Mouse (Mus musculus): ENCODE results near the gene Patl1. TPM values are rescaled to one million over a fixed set of nuclear protein-coding genes. Genes with fewer than 3 reads are reported as not detected.
"Not testable (repeated sequence)": the region's sequence is repeated elsewhere in the genome, so short reads cannot be mapped to it uniquely, and the experiment has no call there.

Gene Patl1
- polyA plus RNA-seq, 1 experiment from 2014 or later = 15.8 TPM

GRCm38 (mm10) chr19:11928025-11928748 is 16.0 kb downstream of the Patl1 start:
- Histone ChIP-seq H3K4me3 (no peak overlapping the region), H3K9ac (no peak overlapping the region), H3K4me1 (replicated peaks) (no peaks in the 10 kb centered on the region), H3K9me3 (no peaks in the 10 kb centered on the region), H3K27me3 (no peaks in the 10 kb centered on the region), H3K27ac (replicated peaks) (no peak overlapping the region), H3K4me2 (no peak overlapping the region), H3K36me3 (peaks cover 88% of the 10 kb centered on the region)
- no peak for ATAC-seq (ENCODE audit: low read depth)
- WGBS = 94% methylated on average over 4 of the region's 4 CpGs

GRCm38 (mm10) chr19:11946460-11946859 is 34.3 kb downstream of the Patl1 start:
- H3K36me3 ChIP-seq = peaks cover 39% of the 10 kb centered on the region
- WGBS = 93% methylated on average over 9 of the region's 9 CpGs
- not testable (repeated sequence) for H3K9me3 ChIP-seq; H3K4me3 ChIP-seq; H3K4me1 ChIP-seq (replicated peaks); H3K27me3 ChIP-seq; H3K9ac ChIP-seq; H3K27ac ChIP-seq (replicated peaks); ATAC-seq (ENCODE audit: low read depth); H3K4me2 ChIP-seq

- H3K4me1 ChIP-seq (replicated peaks) = no peaks in the 10 kb centered on the region
- no peak for ATAC-seq (ENCODE audit: low read depth)
- WGBS = 80% methylated on average over 1 of the region's 1 CpGs
Measured at GRCm38 (mm10) chr19:11949878-11950277, 37.7 kb downstream of the Patl1 start.

GRCm38 (mm10) chr19:11950747-11951146 is 38.5 kb downstream of the Patl1 start:
- Histone ChIP-seq H3K9ac (no peak overlapping the region), H3K4me2 (no peak overlapping the region), H3K27me3 (no peaks in the 10 kb centered on the region), H3K4me1 (replicated peaks) (no peaks in the 10 kb centered on the region), H3K9me3 (no peaks in the 10 kb centered on the region), H3K36me3 (peaks cover 3% of the 10 kb centered on the region), H3K4me3 (no peak overlapping the region), H3K27ac (replicated peaks) (no peak overlapping the region)
- ATAC-seq (ENCODE audit: low read depth) = no peak
- WGBS = 80% methylated on average over 7 of the region's 7 CpGs

More at GRCm38 (mm10) chr19:11949878-11950277, 37.7 kb downstream of the Patl1 start:
- H3K36me3 ChIP-seq = peaks cover 11% of the 10 kb centered on the region
- H3K27me3 ChIP-seq = no peaks in the 10 kb centered on the region
- no peak overlapping the region for H3K27ac ChIP-seq (replicated peaks)
- H3K9ac ChIP-seq = no peak overlapping the region
- H3K4me2 ChIP-seq = no peak overlapping the region
- no peak overlapping the region for H3K4me3 ChIP-seq
- no peaks in the 10 kb centered on the region for H3K9me3 ChIP-seq

- no peaks in the 10 kb centered on the region for H3K9me3 ChIP-seq
- H3K9ac ChIP-seq = no peak overlapping the region
- H3K4me2 ChIP-seq = no peak overlapping the region
- H3K4me1 ChIP-seq (replicated peaks) = no peaks in the 10 kb centered on the region
- no peaks in the 10 kb centered on the region for H3K27me3 ChIP-seq
- WGBS = 50% methylated on average over 6 of the region's 6 CpGs
- no peak for ATAC-seq (ENCODE audit: low read depth)
- no peak overlapping the region for H3K27ac ChIP-seq (replicated peaks)
- no peak overlapping the region for H3K4me3 ChIP-seq
- H3K36me3 ChIP-seq = no peaks in the 10 kb centered on the region
Measured at GRCm38 (mm10) chr19:11954206-11954605, 42.0 kb downstream of the Patl1 start.

- H3K27me3 ChIP-seq = no peaks in the 10 kb centered on the region
- no peak for ATAC-seq (ENCODE audit: low read depth)
- H3K4me1 ChIP-seq (replicated peaks) = no peaks in the 10 kb centered on the region
- no peaks in the 10 kb centered on the region for H3K36me3 ChIP-seq
- no peaks in the 10 kb centered on the region for H3K9me3 ChIP-seq
- H3K4me2 ChIP-seq = no peak overlapping the region
- no peak overlapping the region for H3K27ac ChIP-seq (replicated peaks)
- H3K9ac ChIP-seq = no peak overlapping the region
- 49% methylated on average over 5 of the region's 5 CpGs for WGBS
- no peak overlapping the region for H3K4me3 ChIP-seq
Measured at GRCm38 (mm10) chr19:11956636-11957035, 44.4 kb downstream of the Patl1 start.

- no peak overlapping the region for H3K27ac ChIP-seq (replicated peaks)
- no peaks in the 10 kb centered on the region for H3K36me3 ChIP-seq
- no peak for ATAC-seq (ENCODE audit: low read depth)
- no peak overlapping the region for H3K4me2 ChIP-seq
- no peak overlapping the region for H3K4me3 ChIP-seq
- no peaks in the 10 kb centered on the region for H3K9me3 ChIP-seq
- no peak overlapping the region for H3K9ac ChIP-seq
- no peaks in the 10 kb centered on the region for H3K27me3 ChIP-seq
- 90% methylated on average over 5 of the region's 5 CpGs for WGBS
- no peaks in the 10 kb centered on the region for H3K4me1 ChIP-seq (replicated peaks)
Measured at GRCm38 (mm10) chr19:11957396-11957795, 45.2 kb downstream of the Patl1 start.

- WGBS = 83% methylated on average over 8 of the region's 8 CpGs
- Histone ChIP-seq H3K27ac (replicated peaks) (no peak overlapping the region), H3K9me3 (no peaks in the 10 kb centered on the region), H3K4me1 (replicated peaks) (no peaks in the 10 kb centered on the region), H3K4me3 (no peak overlapping the region), H3K36me3 (no peaks in the 10 kb centered on the region), H3K4me2 (no peak overlapping the region), H3K9ac (no peak overlapping the region), H3K27me3 (no peaks in the 10 kb centered on the region)
- ATAC-seq (ENCODE audit: low read depth) = no peak
Measured at GRCm38 (mm10) chr19:11957846-11958245, 45.6 kb downstream of the Patl1 start.

GRCm38 (mm10) chr19:11964266-11964665 is 52.1 kb downstream of the Patl1 start:
- no peaks in the 10 kb centered on the region for H3K27me3 ChIP-seq
- H3K4me1 ChIP-seq (replicated peaks) = peaks cover 26% of the 10 kb centered on the region
- H3K9ac ChIP-seq = peak overlapping the region; percentile 72
- ATAC-seq (ENCODE audit: low read depth) = no peak
- H3K4me2 ChIP-seq = peak overlapping the region; percentile 57
- 96% methylated on average over 1 of the region's 1 CpGs for WGBS
- H3K27ac ChIP-seq (replicated peaks) = peak overlapping the region; percentile 88
- no peaks in the 10 kb centered on the region for H3K9me3 ChIP-seq
- H3K4me3 ChIP-seq = peak overlapping the region; percentile 74
- no peaks in the 10 kb centered on the region for H3K36me3 ChIP-seq

GRCm38 (mm10) chr19:11965023-11965942 is 53.1 kb downstream of the Patl1 start, which contains the start of gene Osbp:
Gene Osbp, plus strand, starts transcription at chr19:11965941.
- peak; percentile 98 for ATAC-seq (ENCODE audit: low read depth)
- under 1% methylated on average over 59 of the region's 59 CpGs for WGBS
- Histone ChIP-seq H3K9ac (peak within 1 kb of the TSS; percentile 88), H3K27me3 (no peaks in the 10 kb centered on the region), H3K4me3 (peak within 1 kb of the TSS; percentile 74), H3K4me2 (peak within 1 kb of the TSS; percentile 93), H3K36me3 (peaks cover under 1% of the 10 kb centered on the region; the same call in 1 of the 2 replicates), H3K27ac (replicated peaks) (peak within 1 kb of the TSS; percentile 88), H3K4me1 (replicated peaks) (peaks cover 31% of the 10 kb centered on the region), H3K9me3 (no peaks in the 10 kb centered on the region)

- under 1% methylated on average over 18 of the region's 18 CpGs for WGBS
- peak; percentile 4 for ATAC-seq (ENCODE audit: low read depth)
- H3K27me3 ChIP-seq = no peaks in the 10 kb centered on the region
- H3K4me3 ChIP-seq = peak overlapping the region; percentile 74
- H3K4me2 ChIP-seq = peak overlapping the region; percentile 93
- peaks cover 10% of the 10 kb centered on the region for H3K36me3 ChIP-seq
- peak overlapping the region; percentile 88 for H3K27ac ChIP-seq (replicated peaks)
- peak overlapping the region; percentile 88 for H3K9ac ChIP-seq
- H3K9me3 ChIP-seq = no peaks in the 10 kb centered on the region
- H3K4me1 ChIP-seq (replicated peaks) = peaks cover 31% of the 10 kb centered on the region
Measured at GRCm38 (mm10) chr19:11966201-11966636, 54.0 kb downstream of the Patl1 start.
